Mouse (Mus musculus) layer of hippocampus, adult 9-11 months (tissue): Measurements from ENCODE around the gene Lyl1.
"Not testable (repeated sequence)": the region's sequence is repeated elsewhere in the genome, so short reads cannot be mapped to it uniquely, and the experiment has no call there.

ENCODE experiments used
- DNase-seq: peaks from one replicate; pipeline ENCODE4 v3.0.0; 2022

Gene Lyl1

GRCm38 (mm10) chr8:84668731-84669485, 32.3 kb upstream of the Lyl1 start:
- no peak for DNase-seq

GRCm38 (mm10) chr8:84670295-84671006, 30.8 kb upstream of the Lyl1 start:
- not testable (repeated sequence) for DNase-seq

- no peak for DNase-seq
These were observed 24.0 kb upstream of the Lyl1 start for GRCm38 (mm10) chr8:84677305-84677704.

- no peak for DNase-seq
These were observed 19.8 kb upstream of the Lyl1 start for GRCm38 (mm10) chr8:84681476-84681875.

GRCm38 (mm10) chr8:84682257-84682656, 19.0 kb upstream of the Lyl1 start:
- DNase-seq: no peak

- no peak for DNase-seq
These were observed 16.7 kb upstream of the Lyl1 start for GRCm38 (mm10) chr8:84684537-84684936.

GRCm38 (mm10) chr8:84686191-84687002, 14.9 kb upstream of the Lyl1 start, which contains the start of gene Trmt1:
Gene Trmt1 (plus strand): TSS chr8:84686307.
- DNase-seq: peak; percentile 60

- no peak for DNase-seq
These were observed 14.1 kb upstream of the Lyl1 start for GRCm38 (mm10) chr8:84687003-84687704.

GRCm38 (mm10) chr8:84687705-84688100, 13.6 kb upstream of the Lyl1 start, which contains the start of gene Nacc1:
Gene Nacc1 (minus strand): TSS chr8:84687862.
- peak; percentile 84 for DNase-seq

GRCm38 (mm10) chr8:84689091-84689915, 12.0 kb upstream of the Lyl1 start:
- peak; percentile 92 for DNase-seq

GRCm38 (mm10) chr8:84693332-84693731, 7.9 kb upstream of the Lyl1 start:
- no peak for DNase-seq

- no peak for DNase-seq
These were observed 6.1 kb upstream of the Lyl1 start for GRCm38 (mm10) chr8:84695140-84695539.

- DNase-seq: no peak
These were observed 3.8 kb upstream of the Lyl1 start for GRCm38 (mm10) chr8:84697166-84698130.

GRCm38 (mm10) chr8:84698288-84698687, 3.0 kb upstream of the Lyl1 start:
- DNase-seq: no peak

GRCm38 (mm10) chr8:84698929-84699401, 2.3 kb upstream of the Lyl1 start:
- no peak for DNase-seq

GRCm38 (mm10) chr8:84699861-84700322, 1.4 kb upstream of the Lyl1 start:
- DNase-seq: peak; percentile 83

GRCm38 (mm10) chr8:84700526-84700925, 731 bp upstream of the Lyl1 start:
- DNase-seq: no peak

- no peak for DNase-seq
These were observed 1.3 kb downstream of the Lyl1 start for GRCm38 (mm10) chr8:84702561-84702960.

GRCm38 (mm10) chr8:84702963-84703465, 1.8 kb downstream of the Lyl1 start:
- DNase-seq: no peak
